Mouse (Mus musculus) left cerebral cortex, postnatal 14 days (tissue): ENCODE measurements at regions not wholly inside any gene's neighbourhood (a gene's known extent, or its start where the extent isn't known, plus 50 kb on each side); places are given as distances from the start of the nearest gene placed in this dataset.

ENCODE experiments used
- DNase-seq, 2 experiments: peaks; one replicate each; pipeline ENCODE4 v3.0.0; 2021 to 2022; ENCODE audit warnings: low spot score in 2 of 2, mixed read lengths in 1 of 2
- intact Hi-C: fragments of 180-260 bp; cut with DNase I; formaldehyde crosslinking; loops from one replicate; pipeline ENCODE4 v1.15.1; 2025

DNA sequence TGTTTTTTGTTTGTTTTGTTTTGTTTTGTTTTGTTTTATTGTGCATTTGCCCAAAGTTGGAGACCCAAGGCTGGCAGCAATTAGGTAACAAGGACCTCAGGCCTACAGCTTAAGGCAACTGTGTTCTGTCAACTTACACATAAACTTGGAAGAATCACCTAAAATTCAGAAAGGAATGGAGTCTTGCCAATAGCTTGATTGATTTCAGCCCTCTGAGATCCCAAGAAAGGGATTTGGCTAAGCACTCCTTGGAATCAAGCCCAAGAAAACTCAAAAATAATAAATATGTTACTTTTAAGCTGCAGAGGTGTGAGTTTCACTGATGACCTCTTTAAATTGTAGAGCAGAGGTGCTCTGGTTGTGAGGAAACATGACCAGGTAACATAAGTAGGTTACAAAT, 102.7 kb upstream of the Epha5 start:
- intact Hi-C loops, result no loop called here
- DNase-seq, result no peak

DNA sequence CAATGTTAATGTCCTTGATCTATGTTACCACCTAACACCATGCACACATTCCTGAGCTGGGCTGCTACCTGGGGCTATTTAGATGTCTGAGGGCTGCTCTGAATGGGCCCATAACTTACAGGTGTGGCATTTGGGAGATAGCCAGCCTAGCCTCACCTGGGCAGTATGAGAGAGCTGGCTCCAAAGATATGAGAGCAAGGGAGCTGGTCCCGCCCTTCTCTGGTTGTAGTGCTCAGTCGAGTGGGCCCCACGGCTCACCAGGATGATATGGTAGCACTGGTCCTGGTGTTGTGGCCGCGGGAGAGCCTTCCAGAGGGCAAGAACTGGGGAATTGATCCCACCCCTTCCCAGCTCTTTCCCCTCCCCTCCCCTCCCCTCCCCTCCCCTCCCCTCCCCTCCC, 93.0 kb upstream of the Epha5 start:
- intact Hi-C loops, result no loop called here
- DNase-seq, result no peak

GRCm38 (mm10) chr5:84480978-84481377, 63.8 kb upstream of the Epha5 start:
- intact Hi-C loops, result no loop called here
- no peak for DNase-seq
